Mouse (Mus musculus) midbrain, embryonic 11.5 days (tissue): Measurements from ENCODE around the gene Ssbp3. TPM values are rescaled to one million over a fixed set of nuclear protein-coding genes. Genes with fewer than 3 reads are reported as not detected.
A peak's percentile ranks its signal among the peaks of the same experiment; 100 is the strongest.

ENCODE experiments used
- ATAC-seq: fragments of 200-750 bp; cut with Nextera tagmentation; 2 replicates; pipeline ENCODE4 v1.8.0; 2017; ENCODE audit warnings: moderate TSS enrichment, moderate library complexity; ENCODE audit not compliant: low FRiP score
- DNase-seq: peaks from one replicate; pipeline ENCODE4 v3.0.0; 2015; ENCODE audit warnings: low spot score; ENCODE audit errors: missing footprints
- H3K27ac ChIP-seq: fragments of 300-500 bp; sonication (generic); 2 replicates; pipeline ENCODE4 v1.5.1; 2014; ENCODE audit warnings: low read depth, low read length
- H3K27me3 ChIP-seq: fragments of 300-500 bp; sonication (generic); 2 replicates; pipeline ENCODE4 v1.6.1; 2014; ENCODE audit warnings: mild to moderate bottlenecking, low read length, moderate library complexity, mixed read lengths; ENCODE audit not compliant: control insufficient read depth, insufficient read depth
- H3K36me3 ChIP-seq: fragments of 300-500 bp; sonication (generic); 2 replicates; pipeline ENCODE4 v1.6.1; 2014; ENCODE audit warnings: mild to moderate bottlenecking, low read length, moderate library complexity, mixed read lengths; ENCODE audit not compliant: control insufficient read depth, insufficient read depth
- H3K4me1 ChIP-seq: fragments of 300-500 bp; sonication (generic); 2 replicates; pipeline ENCODE4 v1.6.1; 2014; ENCODE audit warnings: low read length; ENCODE audit not compliant: control insufficient read depth, insufficient read depth
- H3K4me2 ChIP-seq: fragments of 300-500 bp; sonication (generic); 2 replicates; pipeline ENCODE4 v1.6.1; 2014; ENCODE audit warnings: mild to moderate bottlenecking, moderate library complexity
- H3K4me3 ChIP-seq: fragments of 300-500 bp; sonication (generic); 2 replicates; pipeline ENCODE4 v1.5.1; 2014; ENCODE audit warnings: low read depth, low read length
- H3K9ac ChIP-seq: fragments of 300-500 bp; sonication (generic); 2 replicates; pipeline ENCODE4 v1.6.1; 2014; ENCODE audit warnings: low read length
- H3K9me3 ChIP-seq: fragments of 300-500 bp; sonication (generic); 2 replicates; pipeline ENCODE4 v1.6.1; 2016; ENCODE audit warnings: low read length; ENCODE audit not compliant: control insufficient read depth
- WGBS: fragments of 180-500 bp; shearing (Covaris S2); extraction: QIAGEN DNeasy Blood & Tissue Kit; methylation state at CpG from one replicate; pipeline ENCODE4 v1.1.7; 2014; 5-methylcytosine and 5-hydroxymethylcytosine counted together
- polyA plus RNA-seq: library from polyadenylated mRNA; unstranded; fragments of >200 nt; fragmentation: Nextera tagmentation; extraction: Ambion mirVana; gene quantifications from 2 replicates; pipeline ENCODE4 v1.2.1, GENCODE M21; 2014

The Ssbp3 gene
- polyA plus RNA-seq, 1 experiment from 2014 or later: 124 TPM

- peaks cover 2% of the 10 kb centered on the region for H3K4me1 ChIP-seq
- H3K36me3 ChIP-seq: peaks cover 8% of the 10 kb centered on the region; the same call in 1 of the 2 replicates
- DNase-seq: no peak
- no peak overlapping the region for H3K4me3 ChIP-seq
- 78% methylated on average over 3 of the region's 3 CpGs for WGBS
- no peaks in the 10 kb centered on the region for H3K27me3 ChIP-seq
- H3K9me3 ChIP-seq: no peaks in the 10 kb centered on the region
- H3K4me2 ChIP-seq: no peak overlapping the region
- H3K9ac ChIP-seq: no peak overlapping the region
- ATAC-seq: no peak
- H3K27ac ChIP-seq: no peak overlapping the region
Observed at GRCm38 (mm10) chr4:106966443-106966842, 55.9 kb downstream of the Ssbp3 start.

- peaks cover 6% of the 10 kb centered on the region; the same call in 1 of the 2 replicates for H3K36me3 ChIP-seq
- H3K27ac ChIP-seq: no peak overlapping the region
- no peak overlapping the region for H3K4me2 ChIP-seq
- no peaks in the 10 kb centered on the region for H3K9me3 ChIP-seq
- WGBS: 90% methylated on average over 8 of the region's 8 CpGs
- H3K9ac ChIP-seq: no peak overlapping the region
- ATAC-seq (no peak), DNase-seq (no peak)
- no peak overlapping the region for H3K4me3 ChIP-seq
- H3K27me3 ChIP-seq: no peaks in the 10 kb centered on the region
- H3K4me1 ChIP-seq: peaks cover 15% of the 10 kb centered on the region
Observed at GRCm38 (mm10) chr4:106968910-106969309, 58.4 kb downstream of the Ssbp3 start.

- peaks cover under 1% of the 10 kb centered on the region; the same call in 1 of the 2 replicates for H3K36me3 ChIP-seq
- no peak for DNase-seq
- no peak overlapping the region for H3K4me3 ChIP-seq
- WGBS: 87% methylated on average over 7 of the region's 7 CpGs
- no peak overlapping the region for H3K9ac ChIP-seq
- no peaks in the 10 kb centered on the region for H3K9me3 ChIP-seq
- no peak overlapping the region for H3K4me2 ChIP-seq
- ATAC-seq: no peak
- H3K27ac ChIP-seq: no peak overlapping the region
- no peaks in the 10 kb centered on the region for H3K27me3 ChIP-seq
- peaks cover 31% of the 10 kb centered on the region for H3K4me1 ChIP-seq
Observed at GRCm38 (mm10) chr4:106970786-106971185, 60.3 kb downstream of the Ssbp3 start.

- Histone ChIP-seq H3K36me3 (no peaks in the 10 kb centered on the region), H3K4me1 (peaks cover 43% of the 10 kb centered on the region), H3K9ac (no peak overlapping the region), H3K4me3 (no peak overlapping the region), H3K4me2 (no peak overlapping the region), H3K9me3 (no peaks in the 10 kb centered on the region), H3K27me3 (no peaks in the 10 kb centered on the region), H3K27ac (no peak overlapping the region)
- no peak for ATAC-seq
- DNase-seq: no peak
- 90% methylated on average over 4 of the region's 4 CpGs for WGBS
Observed at GRCm38 (mm10) chr4:106972061-106972460, 61.6 kb downstream of the Ssbp3 start.

- WGBS: 83% methylated on average over 15 of the region's 15 CpGs
- Histone ChIP-seq H3K9me3 (no peaks in the 10 kb centered on the region), H3K4me3 (no peak overlapping the region), H3K36me3 (no peaks in the 10 kb centered on the region), H3K4me2 (no peak overlapping the region), H3K9ac (no peak overlapping the region), H3K27me3 (no peaks in the 10 kb centered on the region), H3K4me1 (peaks cover 50% of the 10 kb centered on the region), H3K27ac (no peak overlapping the region)
- DNase-seq (no peak), ATAC-seq (no peak)
Observed at GRCm38 (mm10) chr4:106972461-106973384, 62.2 kb downstream of the Ssbp3 start.

GRCm38 (mm10) chr4:106975324-106975723 lies 64.8 kb downstream of the Ssbp3 start:
- ATAC-seq (no peak), DNase-seq (no peak)
- H3K27me3 ChIP-seq: no peaks in the 10 kb centered on the region
- WGBS: 68% methylated on average over 6 of the region's 6 CpGs
- H3K36me3 ChIP-seq: no peaks in the 10 kb centered on the region
- peaks cover 69% of the 10 kb centered on the region for H3K4me1 ChIP-seq
- no peak overlapping the region for H3K4me3 ChIP-seq
- no peak overlapping the region for H3K27ac ChIP-seq
- H3K9ac ChIP-seq: no peak overlapping the region
- H3K4me2 ChIP-seq: no peak overlapping the region
- no peaks in the 10 kb centered on the region for H3K9me3 ChIP-seq

GRCm38 (mm10) chr4:106975890-106976289 lies 65.4 kb downstream of the Ssbp3 start:
- no peak overlapping the region for H3K4me2 ChIP-seq
- H3K4me1 ChIP-seq: peaks cover 75% of the 10 kb centered on the region
- WGBS: 68% methylated on average over 4 of the region's 4 CpGs
- H3K27ac ChIP-seq: no peak overlapping the region
- H3K9me3 ChIP-seq: no peaks in the 10 kb centered on the region
- no peak overlapping the region for H3K4me3 ChIP-seq
- H3K27me3 ChIP-seq: no peaks in the 10 kb centered on the region
- no peaks in the 10 kb centered on the region for H3K36me3 ChIP-seq
- no peak overlapping the region for H3K9ac ChIP-seq
- DNase-seq (no peak), ATAC-seq (no peak)

- no peaks in the 10 kb centered on the region for H3K9me3 ChIP-seq
- no peak overlapping the region for H3K4me2 ChIP-seq
- peaks cover 78% of the 10 kb centered on the region for H3K4me1 ChIP-seq
Observed at GRCm38 (mm10) chr4:106976576-106976975, 66.1 kb downstream of the Ssbp3 start.

GRCm38 (mm10) chr4:106977218-106977651 lies 66.7 kb downstream of the Ssbp3 start:
- H3K4me3 ChIP-seq: no peak overlapping the region
- no peaks in the 10 kb centered on the region for H3K27me3 ChIP-seq
- peaks cover 78% of the 10 kb centered on the region for H3K4me1 ChIP-seq
- peak overlapping the region; percentile 8; the same call in 1 of the 2 replicates for H3K4me2 ChIP-seq
- H3K9me3 ChIP-seq: no peaks in the 10 kb centered on the region
- 11% methylated on average over 6 of the region's 6 CpGs for WGBS
- DNase-seq (peak; percentile 91), ATAC-seq (peak; percentile 54)
- H3K27ac ChIP-seq: peak overlapping the region; percentile 57
- H3K9ac ChIP-seq: peak overlapping the region; percentile 30; the same call in 1 of the 2 replicates
- H3K36me3 ChIP-seq: no peaks in the 10 kb centered on the region

More at GRCm38 (mm10) chr4:106976576-106976975, 66.1 kb downstream of the Ssbp3 start:
- no peaks in the 10 kb centered on the region for H3K36me3 ChIP-seq
- no peaks in the 10 kb centered on the region for H3K27me3 ChIP-seq
- H3K4me3 ChIP-seq: no peak overlapping the region
- WGBS: 62% methylated on average over 2 of the region's 2 CpGs
- DNase-seq: no peak
- H3K9ac ChIP-seq: 0 out of 2 replicates have a peak overlapping the region, but pooled peaks have one; percentile 12
- H3K27ac ChIP-seq: peak overlapping the region; percentile 57
- no peak for ATAC-seq
